Mouse (Mus musculus): Measurements from ENCODE around the gene Kcnn3.

Kcnn3 gene

DNA sequence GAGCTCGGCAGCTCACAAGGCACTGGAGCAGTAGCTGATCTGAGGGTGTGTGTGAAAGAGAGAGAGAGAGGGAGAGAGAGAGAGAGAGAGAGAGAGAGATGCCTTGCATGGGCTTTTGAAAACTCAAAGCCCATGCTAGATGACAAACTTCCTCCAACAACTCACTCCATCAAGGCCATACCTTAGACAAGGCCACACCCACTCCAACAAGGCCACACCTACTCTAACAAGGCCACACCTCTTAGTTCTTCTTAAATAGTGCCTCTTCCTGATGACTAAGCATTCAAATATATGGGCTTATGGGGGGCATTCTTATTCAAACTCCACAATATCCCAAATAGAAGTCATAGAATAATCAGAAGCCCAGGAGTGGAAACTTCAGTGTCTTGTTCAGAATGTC is 49.1 kb downstream of the Kcnn3 start:
- DNase-seq (ENCODE audit: low spot score): no peak

DNA sequence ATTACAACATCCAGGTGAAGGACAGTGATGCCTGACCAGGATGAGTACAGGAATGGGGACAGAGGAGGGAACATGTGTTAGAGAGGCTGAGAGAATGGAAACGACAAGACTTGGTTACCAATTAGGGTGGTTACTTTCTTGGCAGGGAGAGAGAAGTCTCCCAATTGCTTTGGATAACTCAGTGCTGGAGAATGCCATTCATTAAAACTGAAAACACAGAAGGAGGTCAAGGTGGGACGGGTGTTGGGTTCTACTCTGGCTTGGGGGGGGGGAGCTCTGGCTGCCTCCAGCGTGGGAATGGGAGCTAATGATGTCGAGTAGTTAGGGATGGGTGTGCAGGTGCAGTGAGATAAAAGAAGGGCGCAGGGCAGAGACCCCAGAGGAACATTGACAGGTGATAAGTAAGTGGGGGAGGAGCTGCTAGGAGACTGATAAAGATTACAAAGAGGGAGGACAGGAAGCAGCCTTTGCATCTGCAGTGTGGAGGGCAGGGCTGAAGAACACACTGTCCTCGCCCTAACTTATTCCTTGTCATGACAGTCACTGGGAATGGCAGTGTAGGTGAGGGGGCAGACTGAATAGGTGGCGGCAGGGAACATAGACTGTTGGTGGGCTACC is 49.9 kb downstream of the Kcnn3 start:
- DNase-seq (ENCODE audit: low spot score): no peak

DNA sequence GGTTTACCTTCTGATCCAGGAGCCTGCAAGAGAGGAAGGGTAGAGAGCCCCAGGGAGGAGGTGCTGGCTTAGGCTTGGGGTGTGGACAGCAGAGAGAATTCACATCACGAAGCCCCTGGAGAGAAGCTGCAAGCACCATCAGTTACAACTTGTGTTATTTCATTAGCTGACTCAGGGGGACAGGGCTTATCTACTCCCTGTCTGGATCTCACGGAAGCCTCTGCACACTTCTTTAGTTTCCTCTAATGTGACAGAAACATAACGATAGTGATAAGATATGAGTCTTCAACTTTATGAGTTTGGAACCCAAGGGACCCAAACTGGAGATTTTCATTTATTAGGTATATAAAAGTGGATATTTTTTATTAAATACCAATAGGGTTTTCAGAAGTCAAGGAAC is 50.4 kb downstream of the Kcnn3 start:
- DNase-seq (ENCODE audit: low spot score): no peak

DNA sequence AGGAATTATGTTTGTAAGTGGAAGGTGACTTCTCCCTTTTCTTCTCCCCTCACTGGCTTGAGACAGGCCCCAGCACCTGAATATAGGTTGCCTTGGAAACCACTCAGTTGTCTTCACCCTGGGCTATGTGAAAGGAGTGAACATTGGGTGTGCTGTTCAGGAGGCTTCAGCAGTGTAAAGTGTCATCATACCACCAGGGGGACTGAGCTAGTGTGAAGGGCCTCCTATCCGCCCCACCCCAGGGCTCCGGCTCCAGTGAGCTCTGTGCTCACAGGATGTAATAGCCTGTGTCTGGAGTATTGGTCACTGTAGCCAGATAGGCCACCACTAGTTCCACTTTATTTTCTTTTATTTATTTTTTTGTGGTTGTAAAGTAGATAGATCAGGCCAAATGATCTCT is 54.3 kb downstream of the Kcnn3 start:
- DNase-seq (ENCODE audit: low spot score): no peak

DNA sequence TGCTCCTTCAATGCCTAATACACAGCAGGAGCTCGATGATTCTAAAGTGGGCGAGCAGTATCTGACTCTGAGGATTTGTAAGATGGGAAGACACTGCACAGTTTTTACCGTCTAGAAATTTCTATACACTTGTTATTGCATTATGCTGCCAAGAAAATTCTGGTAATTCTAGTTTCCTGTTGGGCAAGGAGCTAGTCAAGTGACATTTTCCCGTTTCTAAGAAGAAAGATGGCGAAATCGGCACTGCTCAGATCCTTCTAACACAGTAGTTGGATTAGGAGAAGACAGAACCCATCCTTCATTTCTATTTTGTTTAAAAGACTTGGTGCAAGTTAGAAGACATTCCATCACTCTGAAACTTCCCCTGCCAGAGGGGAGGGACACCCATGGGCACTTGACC is 56.4 kb downstream of the Kcnn3 start:
- DNase-seq (ENCODE audit: low spot score): peak; percentile 40

DNA sequence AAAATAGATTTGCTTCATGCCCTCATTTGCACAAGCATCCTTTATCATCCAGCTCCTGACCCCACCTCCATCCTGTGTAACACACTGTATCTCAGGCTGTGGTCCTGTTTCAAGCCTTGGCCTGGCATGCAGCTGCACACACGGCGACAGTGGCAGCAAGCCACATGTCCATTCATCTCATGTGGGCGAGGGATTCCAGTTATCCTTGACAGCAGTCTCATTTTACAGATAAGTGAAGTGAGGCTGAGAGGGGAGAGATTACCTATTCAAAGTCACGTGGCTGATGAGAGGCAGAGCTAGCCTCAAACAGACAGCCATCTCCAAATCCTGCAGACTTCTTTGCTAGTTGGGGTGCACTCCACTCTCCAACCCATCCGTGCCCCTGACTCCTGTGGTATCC is 57.2 kb downstream of the Kcnn3 start:
- DNase-seq (ENCODE audit: low spot score): no peak

DNA sequence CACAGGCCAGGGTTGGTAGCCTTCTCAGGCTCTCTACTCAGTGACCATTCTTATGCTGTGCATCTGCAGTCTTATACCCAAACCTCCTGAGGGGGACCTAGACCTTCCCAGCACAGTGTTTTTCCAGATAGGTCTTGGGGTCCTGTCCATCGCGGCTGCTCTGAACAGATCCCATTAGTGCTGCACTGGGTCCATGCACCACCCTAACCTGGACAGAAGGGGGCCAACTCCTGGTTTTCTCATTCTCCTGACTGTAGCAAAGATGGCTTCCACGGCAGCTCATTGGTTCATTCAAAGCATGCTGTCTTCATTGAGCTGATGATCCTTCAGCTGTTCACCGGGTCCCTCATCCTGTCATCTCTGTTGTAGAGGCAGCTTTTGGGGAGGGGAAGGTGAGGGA is 58.1 kb downstream of the Kcnn3 start:
- no peak for DNase-seq (ENCODE audit: low spot score)

DNA sequence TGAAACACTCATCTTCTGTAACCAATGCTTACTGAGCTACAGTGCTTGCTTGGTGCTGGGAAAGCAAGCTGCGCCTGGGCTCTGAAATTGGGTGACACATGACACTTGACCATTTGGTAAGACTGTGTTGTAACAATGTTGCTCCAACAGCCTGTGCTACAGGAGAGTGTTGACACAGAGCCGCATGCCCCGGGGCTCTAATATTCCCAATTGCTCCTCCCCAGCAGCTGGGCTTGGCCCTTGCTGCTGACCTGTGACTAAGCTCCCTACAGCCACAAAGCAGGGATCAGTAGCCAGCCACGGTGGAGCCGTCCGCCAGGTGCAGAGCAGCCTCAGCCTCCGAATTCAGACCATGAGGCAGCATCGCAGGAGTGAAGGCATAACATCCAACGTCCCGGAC is 58.8 kb downstream of the Kcnn3 start:
- peak; percentile 86 for DNase-seq (ENCODE audit: low spot score)

DNA sequence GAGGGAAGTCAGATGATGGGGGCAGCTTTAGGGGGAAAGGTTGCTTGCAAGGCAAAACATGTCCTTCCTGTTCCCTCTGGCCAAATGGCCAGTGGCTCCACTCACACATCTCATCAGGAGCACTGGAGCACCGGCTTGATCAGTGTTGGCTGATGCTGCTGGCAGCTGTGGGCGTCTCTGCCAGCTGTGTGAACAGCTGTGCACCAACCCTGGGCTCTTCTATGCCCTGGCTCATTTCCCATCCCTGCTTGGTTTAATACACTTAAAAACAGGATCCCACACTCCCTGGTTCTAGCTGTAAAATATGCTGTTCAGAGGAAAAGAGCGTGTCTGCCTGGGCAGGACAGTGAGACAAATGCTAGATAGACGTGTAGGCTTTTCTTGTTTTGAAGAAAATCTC is 64.3 kb downstream of the Kcnn3 start:
- peak; percentile 54 for DNase-seq (ENCODE audit: low spot score)

DNA sequence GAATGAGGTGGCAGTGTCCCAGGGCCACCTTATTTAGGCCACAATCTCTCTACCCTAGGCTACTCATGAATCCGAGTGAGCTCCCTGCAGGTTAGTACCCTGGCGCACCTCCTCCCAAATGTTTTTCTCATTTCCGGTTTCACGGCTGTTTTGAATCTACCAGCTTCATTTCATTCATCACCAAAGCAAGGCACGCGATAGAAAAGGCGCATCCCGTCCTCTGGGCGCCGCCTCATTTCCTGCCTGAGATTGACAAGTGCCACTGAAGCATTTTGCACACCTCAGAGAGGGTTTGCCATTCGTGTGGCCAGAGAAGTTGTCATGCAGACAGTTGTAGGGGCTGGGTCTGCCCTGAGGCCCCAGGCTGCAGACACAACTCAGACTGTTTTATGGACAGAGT is 68.5 kb downstream of the Kcnn3 start:
- no peak for DNase-seq (ENCODE audit: low spot score)

DNA sequence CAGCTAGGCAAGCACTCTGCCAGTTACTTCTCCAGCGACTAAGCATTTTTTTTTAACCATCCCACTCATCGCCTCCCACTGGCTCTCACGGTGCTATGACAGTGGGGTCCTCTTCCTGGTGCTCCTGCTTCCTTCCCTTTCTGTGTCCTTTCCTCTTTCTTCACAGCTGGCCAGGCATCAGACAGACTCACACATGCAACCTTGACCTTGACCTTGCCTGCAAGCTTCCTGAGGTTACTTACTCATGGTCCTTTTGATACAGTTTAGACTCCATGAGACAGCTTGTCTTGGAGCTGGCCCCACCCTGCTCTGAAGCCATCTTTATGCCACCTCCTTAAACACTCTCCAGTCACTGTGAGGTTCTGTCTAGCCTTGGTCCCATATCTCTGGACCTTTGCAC is 69.4 kb downstream of the Kcnn3 start:
- DNase-seq (ENCODE audit: low spot score): no peak

DNA sequence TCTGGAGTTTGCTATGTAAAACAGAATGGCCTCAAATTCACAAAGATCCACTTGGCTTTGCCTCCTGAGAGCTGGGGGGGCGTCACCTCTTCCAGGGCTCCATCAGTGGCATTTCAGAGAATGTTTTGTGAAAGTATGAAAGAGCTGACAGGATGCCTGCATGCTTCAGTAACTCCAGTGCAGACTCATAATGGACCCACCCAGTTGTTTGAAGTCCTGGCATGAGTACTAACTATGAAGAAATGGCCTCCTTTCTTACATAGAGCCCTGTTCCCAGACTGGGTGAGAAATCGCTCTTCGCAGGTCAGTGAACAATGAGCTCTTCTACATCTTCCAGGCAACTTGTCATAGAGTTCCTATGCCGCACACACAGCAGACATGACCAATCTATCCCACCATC is 70.4 kb downstream of the Kcnn3 start:
- DNase-seq (ENCODE audit: low spot score): no peak

DNA sequence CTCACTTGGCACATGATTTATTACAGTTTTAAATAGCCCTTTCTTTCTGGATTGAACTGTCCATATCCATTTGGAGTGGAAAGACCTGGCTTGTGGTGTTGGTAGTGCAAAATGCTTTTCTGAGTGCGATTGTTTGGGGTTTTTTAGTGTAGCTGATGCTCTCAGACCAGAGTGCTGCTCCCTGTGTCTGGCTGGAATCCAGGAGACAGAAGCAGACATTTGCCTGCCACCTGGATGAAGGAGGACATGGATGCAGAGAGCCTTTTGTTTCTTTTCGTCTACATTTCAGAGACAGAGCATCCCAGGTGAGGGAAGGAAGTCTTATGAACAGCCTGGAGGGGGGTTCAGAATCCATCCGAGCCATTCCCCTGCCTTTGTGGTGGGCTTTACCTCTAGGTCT is 71.5 kb downstream of the Kcnn3 start:
- DNase-seq (ENCODE audit: low spot score): no peak

DNA sequence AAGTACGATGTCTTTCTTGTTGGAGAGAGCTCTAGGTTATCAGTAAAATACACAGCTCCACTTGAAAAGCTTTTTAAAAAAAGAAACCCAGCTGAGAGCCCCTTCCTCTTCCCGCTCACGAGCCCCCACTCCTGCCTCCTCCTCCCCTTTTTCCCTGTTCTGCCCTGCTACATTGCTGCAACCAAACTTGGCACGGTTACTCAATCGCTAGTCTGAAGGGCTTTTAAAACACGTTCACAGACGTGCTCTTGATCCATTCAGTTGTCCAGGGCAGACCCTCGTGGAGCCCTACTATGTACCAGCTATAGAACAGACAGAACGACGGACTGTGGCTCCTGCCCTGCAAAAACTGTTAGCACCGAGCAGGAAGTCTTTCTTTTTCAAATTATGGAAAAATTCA is 72.8 kb downstream of the Kcnn3 start:
- DNase-seq (ENCODE audit: low spot score): no peak

DNA sequence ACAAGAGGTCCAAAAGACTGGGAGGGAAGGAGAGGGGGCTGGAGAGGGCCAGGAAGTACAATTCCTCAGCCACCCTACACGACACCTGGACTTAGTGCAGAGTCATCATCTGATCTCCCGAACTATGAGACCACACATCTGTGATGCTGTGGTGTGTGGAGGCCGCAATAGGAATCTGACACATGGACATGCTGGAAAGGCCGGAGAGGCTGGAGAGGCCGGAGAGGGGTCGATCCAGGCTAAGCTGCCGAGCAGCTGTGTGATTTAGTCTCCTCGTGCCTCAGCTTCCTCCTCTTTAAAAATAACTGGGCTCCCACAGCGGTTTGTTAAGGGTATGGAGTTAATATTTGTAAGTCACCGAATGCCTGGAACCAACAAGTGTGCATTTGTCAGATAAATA is 73.6 kb downstream of the Kcnn3 start:
- no peak for DNase-seq (ENCODE audit: low spot score)

DNA sequence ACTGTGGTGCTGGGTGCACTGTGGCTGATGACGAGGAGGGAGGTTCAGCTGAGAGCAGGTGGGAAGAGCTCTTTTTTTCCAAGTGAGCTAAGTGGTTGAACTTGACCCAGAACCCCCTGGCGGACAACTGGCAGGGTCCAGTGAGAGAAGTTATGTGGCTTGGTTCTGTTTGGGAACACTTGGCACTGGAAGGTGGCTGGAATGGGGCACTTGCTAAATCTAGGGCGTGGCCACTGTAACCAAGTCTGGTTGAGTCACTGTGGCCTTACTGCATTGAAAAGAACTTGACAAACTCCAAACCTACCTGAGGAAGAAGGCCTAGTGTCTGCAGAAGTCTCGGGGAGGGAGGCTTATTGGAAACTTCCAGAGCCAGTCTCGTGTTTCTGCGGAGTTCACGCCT is 78.4 kb downstream of the Kcnn3 start:
- no peak for DNase-seq (ENCODE audit: low spot score)

DNA sequence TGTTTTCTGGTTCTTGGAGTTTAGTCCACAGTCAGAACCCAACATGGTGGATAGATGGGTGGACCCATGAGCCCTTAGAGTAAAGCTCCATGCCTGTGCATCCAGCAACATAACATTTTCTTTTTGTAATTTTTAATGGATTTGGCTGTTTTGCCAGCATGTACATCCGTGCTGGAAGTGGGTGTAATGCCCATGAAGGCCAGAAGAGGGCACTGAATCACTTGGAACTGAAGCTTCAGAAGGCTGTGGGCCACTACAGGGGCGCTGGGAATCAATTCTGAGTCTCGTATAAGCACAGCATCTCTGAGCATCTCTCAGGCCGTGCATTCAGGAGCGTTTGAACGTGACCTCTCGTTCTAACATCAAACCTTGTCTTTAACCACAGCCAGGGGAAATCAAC is 79.0 kb downstream of the Kcnn3 start:
- DNase-seq (ENCODE audit: low spot score): no peak

DNA sequence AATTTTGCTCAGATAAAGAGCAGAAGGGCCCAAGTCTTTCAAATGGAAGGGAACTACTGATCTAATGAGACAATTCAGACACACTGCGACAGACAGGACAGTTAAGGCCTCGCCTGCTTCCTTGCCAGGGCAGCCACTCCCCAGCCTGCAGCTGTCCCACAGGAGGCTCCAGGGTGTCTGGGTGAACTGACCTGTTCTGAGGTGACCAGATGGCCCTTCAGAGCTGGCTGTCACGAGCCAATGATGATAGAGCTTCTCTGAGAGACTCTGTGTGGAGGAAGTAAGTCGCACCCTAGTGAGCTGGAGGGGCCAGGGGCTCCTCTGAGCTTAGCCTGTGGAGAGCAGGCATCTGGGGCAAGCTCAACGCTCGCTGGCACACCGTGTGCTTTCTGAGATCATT is 81.1 kb downstream of the Kcnn3 start:
- DNase-seq (ENCODE audit: low spot score): no peak

DNA sequence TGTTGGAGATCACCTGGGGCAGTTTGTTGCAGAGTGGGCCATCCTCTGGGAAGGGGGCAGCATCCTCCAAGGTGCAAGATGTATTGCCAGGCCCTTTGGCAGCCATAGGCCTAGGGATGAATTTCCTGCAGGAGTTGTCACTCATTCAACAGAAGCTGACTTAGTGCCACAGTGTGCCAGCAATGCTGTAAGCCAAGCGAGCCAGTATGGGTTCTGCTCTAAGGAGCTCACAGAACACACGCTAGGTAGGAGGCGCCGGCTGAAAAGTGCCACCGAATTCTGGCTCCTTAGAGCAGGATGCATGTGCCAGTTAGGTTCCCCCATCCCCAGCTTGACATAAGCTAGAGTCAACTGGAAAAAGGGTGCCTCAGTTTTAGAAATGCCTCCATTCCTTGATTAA is 83.3 kb downstream of the Kcnn3 start:
- DNase-seq (ENCODE audit: low spot score): no peak

DNA sequence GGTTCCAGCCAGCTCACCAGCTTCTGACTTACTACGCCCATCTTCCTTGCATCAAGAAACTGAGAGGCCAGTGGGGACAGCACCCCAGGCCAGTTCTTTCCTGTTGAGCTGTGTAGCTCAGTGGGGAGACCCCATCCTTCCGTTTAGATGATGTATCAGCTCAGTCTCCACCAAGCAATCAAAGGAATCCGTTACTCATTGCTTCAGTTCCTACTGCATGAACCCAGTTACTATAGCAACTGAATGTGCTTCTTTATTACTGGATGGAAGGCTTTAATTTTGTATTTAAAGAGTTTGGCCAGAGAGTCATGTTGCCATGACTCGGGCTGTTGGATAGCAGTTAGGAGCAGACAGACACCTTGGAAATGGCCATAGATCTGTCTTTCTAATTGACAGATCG is 85.3 kb downstream of the Kcnn3 start:
- no peak for DNase-seq (ENCODE audit: low spot score)

DNA sequence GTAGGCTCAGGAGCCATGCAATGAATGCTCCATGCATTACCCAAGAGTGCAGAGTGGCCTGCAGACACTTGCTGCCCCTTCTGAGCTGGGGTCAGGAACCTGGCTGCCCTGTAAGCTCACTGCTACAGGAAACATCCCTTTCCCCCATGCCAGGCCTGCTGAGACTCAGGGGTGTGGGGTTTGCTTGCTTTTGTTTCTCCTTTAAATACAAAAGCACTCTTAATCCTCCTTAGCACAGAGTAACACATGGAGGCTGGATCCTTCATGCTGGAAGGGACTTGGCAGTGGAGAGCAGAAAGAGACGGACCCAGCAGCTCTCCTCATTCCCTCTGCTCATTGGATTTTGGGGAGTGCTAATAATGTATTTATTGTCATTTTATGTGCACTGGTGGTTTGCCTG is 87.4 kb downstream of the Kcnn3 start:
- no peak for DNase-seq (ENCODE audit: low spot score)

DNA sequence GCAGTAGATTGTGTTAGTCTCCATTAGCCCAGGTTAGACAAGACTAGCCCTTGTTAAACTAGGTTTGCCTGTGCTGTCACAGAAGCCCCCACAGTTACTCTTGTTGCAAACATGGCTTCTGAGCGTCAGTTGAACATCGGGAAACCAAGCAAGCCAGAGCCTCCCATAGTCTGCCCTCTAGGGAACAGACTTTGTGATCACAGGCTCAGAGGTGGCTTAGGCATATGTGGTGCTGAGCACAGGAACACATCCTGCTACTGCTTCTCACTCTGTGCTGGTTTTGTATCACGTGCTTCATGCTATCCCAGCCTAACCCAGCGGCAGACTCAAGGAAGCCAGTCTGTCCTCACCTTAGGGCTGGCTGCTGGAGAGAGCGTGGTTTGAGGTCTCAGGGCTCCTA is 92.1 kb downstream of the Kcnn3 start:
- no peak for DNase-seq (ENCODE audit: low spot score)

DNA sequence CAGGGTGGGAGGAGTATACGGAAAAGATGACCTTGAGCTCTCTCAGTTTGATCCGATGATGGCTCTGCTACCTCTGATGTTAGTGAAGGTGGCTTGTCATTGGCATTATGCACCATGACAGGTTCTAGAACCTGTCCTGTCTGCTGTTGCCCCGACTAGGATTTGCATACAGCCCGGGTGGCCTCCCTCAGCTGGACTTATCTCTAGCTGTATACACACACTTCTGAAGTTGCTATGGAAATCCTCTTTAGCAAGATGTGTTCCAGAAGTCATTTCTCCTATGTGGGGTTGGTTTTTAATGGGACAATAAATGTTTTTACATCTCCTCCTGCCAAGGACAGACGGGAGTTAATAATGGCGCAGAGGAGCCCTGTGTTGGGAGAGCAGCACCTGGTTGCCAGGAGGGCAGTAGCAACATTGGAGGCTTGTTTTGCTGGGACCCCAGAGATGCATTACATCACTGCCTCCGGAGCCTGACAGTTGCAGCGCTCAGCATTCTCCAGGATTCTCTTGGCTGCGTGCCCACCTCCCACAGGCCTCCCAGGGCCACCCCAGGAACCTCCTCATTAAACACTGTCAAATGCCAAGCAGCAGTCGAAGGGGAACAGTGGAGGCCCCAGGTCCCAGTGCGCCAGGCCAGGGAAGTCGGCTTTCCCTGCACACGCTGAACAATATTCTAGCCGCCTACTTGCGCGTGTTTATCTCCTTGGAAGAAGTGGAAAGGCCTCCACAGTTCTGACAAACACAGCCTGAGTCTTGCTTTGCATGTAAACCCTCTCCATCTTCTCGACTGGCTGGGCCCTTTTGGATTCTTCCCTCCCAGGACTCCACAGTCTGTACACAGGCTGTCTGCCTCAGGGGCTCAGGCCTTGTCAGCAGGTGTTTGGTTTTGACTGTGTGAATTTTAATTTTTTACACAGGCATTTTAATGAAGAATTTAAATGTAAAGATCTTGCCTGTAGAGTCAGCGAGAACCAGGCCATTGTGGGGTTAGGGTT is 93.9 kb downstream of the Kcnn3 start:
- DNase-seq (ENCODE audit: low spot score): peak; percentile 9

DNA sequence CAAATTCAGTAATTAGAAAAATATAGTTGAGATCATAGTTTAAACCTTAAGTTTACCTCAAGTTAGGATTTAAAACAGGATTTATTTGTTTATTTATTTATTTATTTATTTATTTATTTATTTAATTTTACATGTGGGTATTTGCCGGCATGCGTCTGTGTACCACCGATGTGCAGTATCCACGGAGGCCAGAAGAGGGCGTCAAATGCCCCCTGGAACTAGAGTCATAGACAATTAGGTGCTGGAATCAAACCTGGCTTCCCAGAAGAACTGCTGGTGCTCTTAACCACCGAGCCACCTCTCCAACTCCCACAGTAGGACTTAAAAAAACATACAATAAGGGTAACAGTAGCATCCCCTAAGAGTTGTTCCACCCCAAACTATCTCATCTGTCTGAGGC is 96.9 kb downstream of the Kcnn3 start:
- DNase-seq (ENCODE audit: low spot score): no peak

All from adipocyte (in vitro differentiated cells).